Mouse (Mus musculus) thymus, adult 2 months (tissue): ENCODE data around the gene Inhbc. TPM values are rescaled to one million over a fixed set of nuclear protein-coding genes. Genes with fewer than 3 reads are reported as not detected.

Source experiments
- DNase-seq: peaks from one replicate; pipeline ENCODE4 v3.0.0; 2021
- H3K27ac ChIP-seq: fragments of 200-500 bp; 2 replicates; pipeline ENCODE4 v1.5.1; 2012; ENCODE audit warnings: low read length, control low read depth; ENCODE audit not compliant: control insufficient read depth, insufficient read depth
- H3K27me3 ChIP-seq: fragments of 200-500 bp; 2 replicates; pipeline ENCODE4 v1.6.1; 2012; ENCODE audit warnings: mild to moderate bottlenecking, low read length, moderate library complexity, mixed read lengths; ENCODE audit not compliant: control insufficient read depth, insufficient read depth
- H3K36me3 ChIP-seq: fragments of 200-500 bp; 2 replicates; pipeline ENCODE4 v1.6.1; 2012; ENCODE audit warnings: mild to moderate bottlenecking, low read length, moderate library complexity; ENCODE audit not compliant: control insufficient read depth, insufficient read depth
- H3K4me1 ChIP-seq: fragments of 200-500 bp; replicated peaks from 2 replicates; pipeline ENCODE4 v1.6.1; 2012; ENCODE audit warnings: low read length; ENCODE audit not compliant: control insufficient read depth, insufficient read depth
- H3K4me3 ChIP-seq: fragments of 200-500 bp; 2 replicates; pipeline ENCODE4 v1.5.1; 2012; ENCODE audit warnings: mild to moderate bottlenecking, low read length, control low read depth, moderate library complexity; ENCODE audit not compliant: control insufficient read depth, insufficient read depth
- CTCF ChIP-seq: fragments of 200-500 bp; IDR thresholded peaks from 2 replicates; pipeline ENCODE4 v1.5.1; 2012; ENCODE audit warnings: mild to moderate bottlenecking, control low read depth, low read length, moderate library complexity, borderline replicate concordance; ENCODE audit not compliant: control insufficient read depth, poor library complexity, insufficient read depth; ENCODE audit errors: extremely low read depth
- POLR2A ChIP-seq: fragments of 200-500 bp; IDR thresholded peaks from 2 replicates; pipeline ENCODE4 v1.6.1; 2012; ENCODE audit warnings: mild to moderate bottlenecking, low read length, control low read depth, moderate library complexity; ENCODE audit not compliant: control insufficient read depth, poor library complexity, insufficient read depth; ENCODE audit errors: extremely low read depth
- WGBS: fragments of 180-500 bp; shearing (Covaris S2); methylation state at CpG from one replicate; pipeline ENCODE4 v1.1.7; 2018; 5-methylcytosine and 5-hydroxymethylcytosine counted together
- polyA plus RNA-seq: library from polyadenylated mRNA; depleted of rRNA; stranded (reverse); fragments of >200 nt; gene quantifications from 2 replicates; pipeline ENCODE4 v1.2.3, GENCODE M21; 2012

Gene Inhbc
- polyA plus RNA-seq, 1 experiment, result not detected

DNA sequence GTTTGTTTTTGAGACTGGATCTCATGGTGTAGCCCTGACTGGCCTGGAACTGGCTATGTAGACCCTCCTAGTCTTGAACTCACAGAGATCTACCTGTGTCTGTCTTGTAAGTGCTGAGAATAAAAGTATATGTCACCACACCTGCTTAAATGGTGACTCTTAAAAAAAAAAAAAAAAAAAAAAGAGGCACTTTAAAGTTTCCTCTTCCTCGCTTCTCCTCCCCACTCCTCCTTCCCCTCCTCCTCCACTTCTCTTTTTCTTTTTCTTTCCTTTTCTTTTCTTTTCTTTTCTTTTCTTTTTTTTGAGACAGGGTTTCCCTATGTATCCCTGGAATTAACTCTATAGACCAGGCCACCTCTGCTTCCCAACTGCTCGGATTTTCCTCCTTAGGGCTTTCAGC lies 792 bp upstream of the Inhbc start:
- Histone ChIP-seq H3K4me3 (no peak overlapping the region), H3K27me3 (no peaks in the 10 kb centered on the region), H3K27ac (no peak overlapping the region), H3K36me3 (no peaks in the 10 kb centered on the region), H3K4me1 (no peaks in the 10 kb centered on the region)
- WGBS, result 63% methylated on average over 2 of the region's 2 CpGs
- TF ChIP-seq POLR2A, result no peak
- TF ChIP-seq CTCF, result no peak
- no peak for DNase-seq

DNA sequence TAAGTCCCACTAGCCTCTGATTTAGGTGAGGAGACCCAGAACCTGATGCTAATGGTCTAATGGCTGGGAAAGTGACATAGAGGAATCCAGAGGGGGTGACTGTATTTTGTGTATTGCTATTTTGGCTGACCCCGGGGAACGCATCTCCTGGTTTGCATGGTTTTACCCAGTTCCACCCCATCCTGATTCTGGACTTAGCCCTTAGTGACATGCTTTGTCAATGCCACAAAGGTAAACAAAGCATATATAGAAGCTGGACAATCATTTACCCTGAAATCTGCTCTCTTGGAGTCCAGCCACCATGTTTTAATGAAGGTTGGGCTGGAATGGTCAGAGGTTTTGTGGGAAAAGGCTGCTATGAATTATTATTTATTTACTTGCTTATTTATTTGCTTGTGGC lies 2.0 kb downstream of the Inhbc start:
- Histone ChIP-seq H3K4me1 (no peaks in the 10 kb centered on the region), H3K27me3 (no peaks in the 10 kb centered on the region), H3K4me3 (no peak overlapping the region), H3K36me3 (no peaks in the 10 kb centered on the region), H3K27ac (no peak overlapping the region)
- TF ChIP-seq POLR2A, result no peak
- no peak for TF ChIP-seq CTCF
- DNase-seq, result no peak
- 98% methylated on average over 2 of the region's 2 CpGs for WGBS

DNA sequence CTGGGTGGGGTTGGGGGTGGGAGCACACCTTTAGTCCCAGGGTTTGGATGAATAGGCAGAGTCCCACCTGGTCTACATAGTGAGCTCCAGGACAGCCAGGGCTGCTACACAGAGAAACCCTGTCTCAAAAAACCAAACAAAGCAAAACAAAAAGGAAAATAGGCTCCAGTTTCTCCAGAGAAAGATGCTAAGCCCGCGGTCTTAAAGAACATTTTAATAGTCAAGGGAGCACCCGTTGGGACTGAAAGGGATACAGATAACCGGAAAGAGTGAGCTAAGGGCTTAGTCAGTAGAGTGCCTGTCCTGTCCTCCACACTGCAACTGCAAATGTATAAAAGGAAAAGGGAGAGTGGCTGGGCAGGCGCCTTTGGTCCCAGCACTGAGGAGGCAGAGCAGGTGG lies 3.1 kb downstream of the Inhbc start:
- H3K4me1 ChIP-seq, result no peaks in the 10 kb centered on the region
- H3K36me3 ChIP-seq, result no peaks in the 10 kb centered on the region
- H3K27me3 ChIP-seq, result no peaks in the 10 kb centered on the region
- TF ChIP-seq CTCF (no peak), POLR2A (no peak)
- WGBS, result 97% methylated on average over 5 of the region's 5 CpGs
- H3K4me3 ChIP-seq, result no peak overlapping the region
- DNase-seq, result no peak
- H3K27ac ChIP-seq, result no peak overlapping the region

DNA sequence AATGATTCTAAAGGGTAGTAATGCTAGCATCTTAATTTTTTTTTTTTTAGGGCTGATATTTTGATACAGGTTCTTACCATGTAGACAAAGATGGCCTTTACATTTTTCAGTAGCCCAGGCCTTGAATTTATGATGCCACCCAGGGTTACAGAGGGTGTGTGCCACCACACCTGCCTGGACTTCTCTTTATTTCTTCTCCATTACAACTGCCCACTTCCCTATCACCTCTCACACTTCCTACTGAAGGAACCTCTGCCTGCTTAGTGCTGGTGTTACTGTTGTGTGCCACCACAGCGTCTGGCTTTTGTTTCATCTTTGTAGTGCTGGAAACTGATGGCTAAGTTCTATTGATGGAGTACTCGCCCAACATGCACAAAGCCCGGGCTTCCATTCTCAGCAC lies 9.5 kb downstream of the Inhbc start:
- no peak for DNase-seq
- Histone ChIP-seq H3K4me1 (no peaks in the 10 kb centered on the region), H3K27me3 (no peaks in the 10 kb centered on the region), H3K27ac (no peak overlapping the region), H3K36me3 (no peaks in the 10 kb centered on the region), H3K4me3 (no peak overlapping the region)
- TF ChIP-seq POLR2A (no peak), CTCF (no peak)
- 65% methylated on average over 3 of the region's 3 CpGs for WGBS

DNA sequence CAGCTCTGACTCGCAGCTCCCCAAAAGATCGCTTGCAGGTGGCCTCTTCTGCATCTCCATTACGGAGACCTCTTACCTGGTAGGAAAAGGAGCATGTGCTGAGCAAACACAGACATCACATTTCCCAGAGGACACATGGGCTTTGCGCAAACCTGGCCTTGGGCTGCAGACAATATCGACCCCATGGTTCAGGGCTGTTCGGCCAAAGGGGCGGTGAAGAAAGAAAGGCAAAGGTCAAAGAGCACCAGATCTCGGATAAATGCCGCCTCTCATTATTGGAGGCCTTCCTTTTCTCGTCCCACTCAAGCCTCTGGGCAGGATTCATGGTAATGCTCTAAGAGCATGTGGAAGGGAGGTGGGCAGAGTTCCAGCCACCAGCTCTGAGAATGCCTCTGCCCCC lies 14.9 kb downstream of the Inhbc start:
- Histone ChIP-seq H3K27ac (no peak overlapping the region), H3K27me3 (peaks cover 2% of the 10 kb centered on the region; the same call in 1 of the 2 replicates)
- DNase-seq, result no peak

DNA sequence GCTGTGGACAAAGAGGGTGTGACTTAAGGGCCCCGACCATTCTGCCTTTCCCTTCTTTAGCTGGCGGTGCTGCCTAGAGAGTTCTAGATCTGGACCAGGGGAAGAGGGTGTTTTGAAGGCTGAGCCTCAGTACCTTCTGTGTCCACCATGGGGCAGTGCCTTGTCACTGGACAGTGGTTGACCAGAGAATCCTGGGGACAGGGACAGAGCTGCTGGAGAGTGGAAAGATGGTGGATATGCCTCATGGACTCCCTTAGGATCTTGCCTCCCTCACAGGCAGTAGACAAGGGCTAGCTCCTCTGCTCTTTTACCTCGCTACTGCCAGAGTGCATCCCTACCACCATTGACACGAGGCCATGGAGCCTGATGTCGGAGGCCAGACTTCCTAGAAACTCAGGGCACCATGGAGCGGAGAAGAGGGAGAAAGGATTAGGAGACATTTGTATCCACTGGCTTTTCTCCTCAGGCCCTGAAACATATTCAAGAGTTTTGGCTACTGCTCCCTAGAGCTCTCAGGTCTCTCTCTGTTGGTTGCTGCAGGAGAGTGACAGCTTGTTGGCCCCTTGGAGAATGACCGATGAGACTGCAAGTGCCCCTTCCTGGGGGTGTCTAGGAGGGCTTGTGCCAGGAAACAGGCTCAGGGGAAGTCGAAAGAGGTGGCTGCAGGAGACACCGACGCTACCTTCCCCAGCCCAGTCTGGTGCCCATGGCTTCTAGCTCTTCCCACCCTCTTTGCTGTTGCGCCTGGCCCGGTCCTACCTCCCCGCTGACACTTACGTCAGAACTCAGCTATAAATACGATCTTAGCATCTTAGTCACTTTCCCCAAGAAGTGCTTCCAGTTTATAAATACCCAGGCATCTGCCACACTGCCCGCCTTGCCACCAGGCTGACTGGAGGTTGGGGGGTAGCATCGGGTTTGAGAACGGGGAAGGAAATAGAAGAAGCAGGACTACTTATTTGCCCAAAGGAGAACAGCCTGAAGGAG lies 16.0 kb downstream of the Inhbc start, which contains the start of gene Inhbe:
Gene Inhbe, minus strand, starts transcription at position 503 of the 987 bp plus-strand sequence.
- no peak within 1 kb of the TSS for H3K4me3 ChIP-seq

More for the DNA sequence above, 14.9 kb downstream of the Inhbc start:
- TF ChIP-seq CTCF (no peak), POLR2A (no peak)
- no peaks in the 10 kb centered on the region for H3K36me3 ChIP-seq
- peaks cover 9% of the 10 kb centered on the region for H3K4me1 ChIP-seq
- no peak overlapping the region for H3K4me3 ChIP-seq
- WGBS, result 95% methylated on average over 10 of the region's 10 CpGs

DNA sequence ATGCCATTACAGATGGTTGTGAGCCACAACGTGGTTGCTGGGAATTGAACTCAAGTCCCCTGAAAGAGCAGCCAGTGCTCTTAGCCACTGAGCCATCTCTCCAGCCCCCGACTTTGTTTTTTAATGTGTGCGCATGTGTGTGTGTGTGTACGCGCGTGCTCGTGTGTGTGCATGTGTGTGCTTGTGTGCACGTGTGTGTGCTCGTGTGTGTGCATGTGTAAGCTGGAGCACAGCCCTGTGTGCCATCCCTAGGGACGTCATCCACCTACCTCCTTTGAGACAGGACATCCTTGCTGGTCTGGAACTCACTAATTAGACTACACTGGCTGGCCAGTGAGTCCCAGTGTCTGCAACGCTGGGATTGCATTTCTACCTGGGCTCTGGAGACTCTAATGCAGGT lies 17.5 kb downstream of the Inhbc start:
- no peak for TF ChIP-seq CTCF
- TF ChIP-seq POLR2A, result no peak
- peaks cover 10% of the 10 kb centered on the region for H3K4me1 ChIP-seq
- DNase-seq, result no peak
- no peak overlapping the region for H3K27ac ChIP-seq
- peaks cover 2% of the 10 kb centered on the region; the same call in 1 of the 2 replicates for H3K27me3 ChIP-seq
- WGBS, result 97% methylated on average over 11 of the region's 11 CpGs
- H3K4me3 ChIP-seq, result no peak overlapping the region
- no peaks in the 10 kb centered on the region for H3K36me3 ChIP-seq

More for the DNA sequence above, 16.0 kb downstream of the Inhbc start, which contains the start of gene Inhbe:
- no peaks in the 10 kb centered on the region for H3K36me3 ChIP-seq
- no peak for DNase-seq
- 37% methylated on average over 18 of the region's 18 CpGs for WGBS
- H3K27me3 ChIP-seq, result peaks cover 2% of the 10 kb centered on the region; the same call in 1 of the 2 replicates
- no peak within 1 kb of the TSS for H3K27ac ChIP-seq
- TF ChIP-seq CTCF (no peak), POLR2A (no peak)
- H3K4me1 ChIP-seq, result peaks cover 10% of the 10 kb centered on the region
